Mouse (Mus musculus) intestine, embryonic 15.5 days (tissue): ENCODE measurements around the gene Impg2. TPM values are rescaled to one million over a fixed set of nuclear protein-coding genes. Genes with fewer than 3 reads are reported as not detected.

ENCODE experiments used
- ATAC-seq: fragments of 200-750 bp; cut with Nextera tagmentation; 2 replicates; pipeline ENCODE4 v1.8.0; 2017; ENCODE audit warnings: moderate TSS enrichment, moderate library complexity
- H3K27ac ChIP-seq: fragments of 300-500 bp; sonication (generic); 2 replicates; pipeline ENCODE4 v1.5.1; 2015; ENCODE audit warnings: mild to moderate bottlenecking, inconsistent platforms
- H3K27me3 ChIP-seq: fragments of 300-500 bp; sonication (generic); replicated peaks from 2 replicates; pipeline ENCODE4 v1.6.1; 2015; ENCODE audit warnings: inconsistent platforms
- H3K36me3 ChIP-seq: fragments of 300-500 bp; sonication (generic); 2 replicates; pipeline ENCODE4 v1.6.1; 2015; ENCODE audit warnings: inconsistent platforms
- H3K4me1 ChIP-seq: fragments of 300-500 bp; sonication (generic); replicated peaks from 2 replicates; pipeline ENCODE4 v1.6.1; 2015; ENCODE audit warnings: inconsistent platforms
- H3K4me2 ChIP-seq: fragments of 300-500 bp; sonication (generic); replicated peaks from 2 replicates; pipeline ENCODE4 v1.6.1; 2015; ENCODE audit warnings: mild to moderate bottlenecking, inconsistent platforms
- H3K4me3 ChIP-seq: fragments of 300-500 bp; sonication (generic); replicated peaks from 2 replicates; pipeline ENCODE4 v1.5.1; 2015; ENCODE audit warnings: inconsistent platforms
- H3K9ac ChIP-seq: fragments of 300-500 bp; sonication (generic); 2 replicates; pipeline ENCODE4 v1.6.1; 2015; ENCODE audit warnings: inconsistent platforms
- H3K9me3 ChIP-seq: fragments of 300-500 bp; sonication (generic); 2 replicates; pipeline ENCODE4 v1.6.1; 2016; ENCODE audit warnings: inconsistent platforms
- WGBS: fragments of 180-500 bp; shearing (Covaris S2); methylation state at CpG from one replicate; pipeline ENCODE4 v1.1.7; 2015; 5-methylcytosine and 5-hydroxymethylcytosine counted together
- polyA plus RNA-seq: library from polyadenylated mRNA; unstranded; fragments of >200 nt; fragmentation: Nextera tagmentation; extraction: Ambion mirVana; gene quantifications from 2 replicates; pipeline ENCODE4 v1.2.1, GENCODE M21; 2015

Gene Impg2
- polyA plus RNA-seq, 1 experiment from 2014 or later, result 0.05 TPM

- Histone ChIP-seq H3K9ac (no peak overlapping the region), H3K27me3 (no peaks in the 10 kb centered on the region), H3K4me1 (no peaks in the 10 kb centered on the region), H3K27ac (no peak overlapping the region), H3K4me3 (no peak overlapping the region), H3K4me2 (no peak overlapping the region), H3K9me3 (no peaks in the 10 kb centered on the region), H3K36me3 (no peaks in the 10 kb centered on the region)
- no peak for ATAC-seq
- 88% methylated on average over 4 of the region's 4 CpGs for WGBS
These were observed 103.5 kb downstream of the Impg2 start for GRCm38 (mm10) chr16:56307575-56307974.

GRCm38 (mm10) chr16:56311291-56311690, 107.2 kb downstream of the Impg2 start:
- H3K9ac ChIP-seq, result no peak overlapping the region
- no peaks in the 10 kb centered on the region for H3K4me1 ChIP-seq
- ATAC-seq, result no peak

More at GRCm38 (mm10) chr16:56311291-56311690, 107.2 kb downstream of the Impg2 start:
- no peaks in the 10 kb centered on the region for H3K9me3 ChIP-seq
- no peaks in the 10 kb centered on the region for H3K36me3 ChIP-seq
- no peak overlapping the region for H3K4me3 ChIP-seq
- H3K4me2 ChIP-seq, result no peak overlapping the region
- no peak overlapping the region for H3K27ac ChIP-seq
- H3K27me3 ChIP-seq, result no peaks in the 10 kb centered on the region

Other genes starting within 250 kb of the Impg2 start
- gene Rpl24, start 238.0 kb upstream of the Impg2 start, polyA plus RNA-seq, result 692 and 790 TPM in 2 replicates
- 14.2 and 15.3 TPM in 2 replicates for gene Zbtb11, start 230.4 kb upstream of the Impg2 start, polyA plus RNA-seq
- 189 and 209 TPM in 2 replicates for gene Pcnp, start 174.6 kb upstream of the Impg2 start, polyA plus RNA-seq
- gene Trmt10c, start 166.5 kb upstream of the Impg2 start, polyA plus RNA-seq, result 26.4 and 32.3 TPM in 2 replicates
- gene Senp7, start 156.0 kb upstream of the Impg2 start, polyA plus RNA-seq, result 21.3 and 21.6 TPM in 2 replicates